Mouse (Mus musculus): ENCODE measurements around the gene Brd2. TPM values are rescaled to one million over a fixed set of nuclear protein-coding genes. Genes with fewer than 3 reads are reported as not detected.

Gene Brd2
- polyA plus RNA-seq, 1 experiment from 2014 or later = 88.2 TPM

DNA sequence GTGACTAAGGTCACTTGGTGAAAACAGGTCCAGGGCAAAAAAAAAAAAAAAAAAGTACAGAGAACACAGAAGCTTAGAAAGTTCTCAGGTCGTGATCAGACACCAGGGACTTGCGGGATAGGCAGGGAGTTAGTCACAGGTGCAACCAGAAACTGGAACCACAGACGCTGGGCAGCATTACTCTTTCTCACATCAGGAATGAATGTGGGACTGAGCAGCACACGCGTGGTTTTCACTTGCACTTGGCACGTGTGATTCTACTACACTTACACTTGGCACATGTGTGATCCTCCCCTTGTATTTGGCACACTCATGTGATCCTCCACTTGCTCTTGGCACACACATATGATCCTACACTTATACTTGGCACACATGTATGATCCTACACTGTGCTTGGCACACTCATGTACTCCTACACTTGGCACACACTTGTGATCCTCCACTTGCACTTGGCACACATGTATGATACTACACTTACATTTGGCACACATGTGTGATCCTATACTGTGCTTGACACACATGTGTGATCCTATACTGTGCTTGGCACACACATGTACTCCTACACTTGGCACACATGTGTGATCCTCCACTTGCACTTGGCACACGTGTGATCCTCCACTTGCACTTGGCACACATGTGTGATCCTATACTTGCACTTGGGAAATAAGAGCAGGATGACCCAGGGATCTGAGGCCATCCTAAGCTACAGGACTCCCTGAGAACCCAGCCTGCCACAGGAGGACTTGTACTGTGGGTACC lies 15.1 kb downstream of the Brd2 start:
- H3K27me3 ChIP-seq (replicated peaks) = no peaks in the 10 kb centered on the region
- WGBS = 83% methylated on average over 7 of the region's 7 CpGs
- no peak for ATAC-seq
- no peak overlapping the region for H3K27ac ChIP-seq
- no peak overlapping the region for H3K9ac ChIP-seq
- H3K4me1 ChIP-seq (replicated peaks) = 0 out of 2 replicates have a peak, but pooled peaks cover 3% of the 10 kb centered on the region
- no peak overlapping the region for H3K4me2 ChIP-seq (replicated peaks)
- no peak overlapping the region for H3K4me3 ChIP-seq (replicated peaks)
- peaks cover 27% of the 10 kb centered on the region for H3K36me3 ChIP-seq
- no peaks in the 10 kb centered on the region for H3K9me3 ChIP-seq

DNA sequence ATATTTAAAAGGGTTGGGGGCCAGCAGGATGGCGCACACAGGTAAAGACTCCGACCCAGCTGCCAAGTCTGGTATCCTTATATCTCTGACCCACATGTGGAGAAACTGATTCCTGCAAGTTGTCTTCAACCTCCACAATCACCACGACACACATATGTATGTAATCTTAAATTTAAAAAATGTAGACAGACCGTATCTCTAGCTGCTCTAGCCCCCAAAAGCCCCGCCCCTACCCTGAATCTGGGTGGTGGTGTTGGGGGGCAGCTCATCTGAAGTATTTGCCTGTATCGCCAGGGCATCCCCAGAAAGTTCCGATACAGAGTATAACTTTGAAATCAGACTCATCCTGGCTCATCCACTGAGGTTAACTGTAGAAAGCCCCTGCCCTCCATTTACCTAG lies 15.9 kb downstream of the Brd2 start:
- no peak for ATAC-seq
- H3K4me1 ChIP-seq (replicated peaks) = 0 out of 2 replicates have a peak, but pooled peaks cover 3% of the 10 kb centered on the region
- no peaks in the 10 kb centered on the region for H3K9me3 ChIP-seq
- WGBS = 88% methylated on average over 7 of the region's 7 CpGs
- no peak overlapping the region for H3K4me2 ChIP-seq (replicated peaks)
- no peak overlapping the region for H3K9ac ChIP-seq
- H3K36me3 ChIP-seq = peaks cover 23% of the 10 kb centered on the region
- no peak overlapping the region for H3K4me3 ChIP-seq (replicated peaks)
- no peak overlapping the region for H3K27ac ChIP-seq
- H3K27me3 ChIP-seq (replicated peaks) = no peaks in the 10 kb centered on the region

DNA sequence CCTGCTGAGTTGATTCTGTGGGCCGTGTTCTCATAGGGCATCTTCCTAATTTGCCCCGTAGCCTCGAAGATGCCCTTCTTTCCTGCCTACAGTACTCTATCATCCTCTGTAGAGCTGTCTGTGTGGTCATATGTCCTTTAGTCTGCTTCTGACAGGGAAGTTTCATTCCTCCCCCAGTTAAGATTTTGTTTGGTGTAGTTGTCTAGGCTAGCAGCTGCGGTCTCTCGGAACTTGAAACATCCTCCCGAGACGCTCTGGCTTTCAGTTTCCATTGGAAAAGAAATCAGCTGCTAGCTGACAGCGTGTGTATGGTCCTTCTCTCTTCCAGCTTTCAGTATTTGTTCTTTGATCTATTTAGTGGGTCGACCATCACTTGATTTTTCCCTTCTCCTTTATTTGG lies 17.6 kb downstream of the Brd2 start:
- Histone ChIP-seq H3K9ac (no peak overlapping the region), H3K27ac (no peak overlapping the region), H3K4me2 (replicated peaks) (no peak overlapping the region), H3K9me3 (no peaks in the 10 kb centered on the region), H3K4me3 (replicated peaks) (no peak overlapping the region), H3K4me1 (replicated peaks) (no peaks in the 10 kb centered on the region; the same call in 1 of the 2 replicates), H3K27me3 (replicated peaks) (no peaks in the 10 kb centered on the region), H3K36me3 (peaks cover 8% of the 10 kb centered on the region; the same call in 1 of the 2 replicates)
- ATAC-seq = no peak
- 72% methylated on average over 9 of the region's 9 CpGs for WGBS

DNA sequence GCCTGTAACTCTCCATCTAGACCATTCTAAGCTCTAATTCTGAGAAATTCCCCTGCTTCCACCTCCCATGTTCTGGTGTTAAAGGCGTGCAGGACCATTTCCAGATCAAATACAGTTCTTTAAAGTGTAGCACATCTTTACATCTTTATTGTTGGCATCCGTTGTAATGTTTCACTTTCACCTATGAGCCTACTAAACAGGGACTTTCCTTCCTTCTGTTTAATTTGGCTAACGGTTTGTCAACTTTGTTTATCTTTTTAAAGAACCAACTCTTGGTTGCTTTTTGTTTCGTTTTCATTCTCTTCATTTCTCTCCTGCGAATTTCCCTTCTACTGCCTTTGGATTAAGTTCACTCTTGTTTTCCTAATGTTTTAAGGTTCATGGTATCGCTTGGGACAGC lies 19.6 kb downstream of the Brd2 start:
- no peaks in the 10 kb centered on the region for H3K27me3 ChIP-seq (replicated peaks)
- H3K27ac ChIP-seq = no peak overlapping the region
- H3K9me3 ChIP-seq = no peaks in the 10 kb centered on the region
- H3K4me2 ChIP-seq (replicated peaks) = no peak overlapping the region
- H3K36me3 ChIP-seq = 0 out of 2 replicates have a peak, but pooled peaks cover 2% of the 10 kb centered on the region
- H3K9ac ChIP-seq = no peak overlapping the region
- H3K4me1 ChIP-seq (replicated peaks) = peaks cover 6% of the 10 kb centered on the region; the same call in 1 of the 2 replicates
- WGBS = 64% methylated on average over 6 of the region's 6 CpGs
- no peak for ATAC-seq
- H3K4me3 ChIP-seq (replicated peaks) = no peak overlapping the region

DNA sequence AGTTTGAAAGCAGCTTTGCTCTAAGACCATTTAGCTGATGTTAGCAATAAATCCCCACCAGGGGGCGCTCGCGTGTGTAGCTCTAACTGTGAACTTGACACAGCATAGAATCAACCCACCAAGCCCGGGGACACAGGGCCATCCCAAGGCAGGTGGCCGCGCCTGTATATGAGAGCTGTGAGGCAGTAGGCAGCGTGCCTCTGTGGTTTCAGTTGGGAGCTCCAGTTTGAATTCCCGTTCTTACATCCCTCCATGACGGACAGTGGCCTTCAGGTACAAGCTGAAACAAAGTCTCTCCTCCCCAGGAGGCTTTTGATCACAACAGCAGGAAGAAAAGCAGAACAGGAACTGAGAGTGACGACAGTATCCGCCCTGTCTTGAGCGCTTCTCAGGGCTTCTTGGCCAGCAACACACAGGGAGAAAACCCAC lies 20.8 kb downstream of the Brd2 start:
- no peaks in the 10 kb centered on the region for H3K27me3 ChIP-seq (replicated peaks)
- peaks cover 6% of the 10 kb centered on the region; the same call in 1 of the 2 replicates for H3K4me1 ChIP-seq (replicated peaks)
- H3K4me2 ChIP-seq (replicated peaks) = peak overlapping the region; percentile 52
- H3K36me3 ChIP-seq = no peaks in the 10 kb centered on the region
- H3K9ac ChIP-seq = no peak overlapping the region
- 6% methylated on average over 12 of the region's 12 CpGs for WGBS
- H3K9me3 ChIP-seq = no peaks in the 10 kb centered on the region
- peak; percentile 82 for ATAC-seq
- no peak overlapping the region for H3K27ac ChIP-seq
- peak overlapping the region; percentile 17; the same call in 1 of the 2 replicates for H3K4me3 ChIP-seq (replicated peaks)

DNA sequence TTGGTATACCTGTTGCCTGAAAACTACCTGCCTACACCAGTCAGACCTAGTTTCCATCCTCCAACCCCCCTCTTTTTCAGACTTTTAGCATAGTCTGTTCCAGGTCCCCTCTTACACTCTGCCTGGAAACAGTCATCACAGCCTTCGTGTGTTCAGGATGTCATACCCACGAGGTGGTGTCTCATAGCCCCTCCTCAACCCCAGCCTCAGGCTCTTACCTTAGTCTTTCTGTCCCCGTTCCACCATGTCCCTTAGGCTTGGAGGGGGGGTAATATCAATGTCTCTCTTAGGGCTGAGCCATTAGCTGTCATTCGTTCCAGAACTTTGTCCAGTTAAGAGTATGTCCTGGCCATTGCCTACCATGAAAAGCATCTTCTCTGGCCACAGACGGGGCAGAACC lies 21.2 kb downstream of the Brd2 start:
- H3K4me3 ChIP-seq (replicated peaks) = no peak overlapping the region
- 31% methylated on average over 5 of the region's 5 CpGs for WGBS
- peak; percentile 27; the same call in 1 of the 2 replicates for ATAC-seq
- no peak overlapping the region for H3K9ac ChIP-seq
- H3K9me3 ChIP-seq = no peaks in the 10 kb centered on the region
- no peaks in the 10 kb centered on the region for H3K36me3 ChIP-seq
- H3K27ac ChIP-seq = no peak overlapping the region
- H3K4me1 ChIP-seq (replicated peaks) = peaks cover 6% of the 10 kb centered on the region; the same call in 1 of the 2 replicates
- 0 out of 2 replicates have a peak overlapping the region, but pooled peaks have one; percentile 52 for H3K4me2 ChIP-seq (replicated peaks)
- no peaks in the 10 kb centered on the region for H3K27me3 ChIP-seq (replicated peaks)

DNA sequence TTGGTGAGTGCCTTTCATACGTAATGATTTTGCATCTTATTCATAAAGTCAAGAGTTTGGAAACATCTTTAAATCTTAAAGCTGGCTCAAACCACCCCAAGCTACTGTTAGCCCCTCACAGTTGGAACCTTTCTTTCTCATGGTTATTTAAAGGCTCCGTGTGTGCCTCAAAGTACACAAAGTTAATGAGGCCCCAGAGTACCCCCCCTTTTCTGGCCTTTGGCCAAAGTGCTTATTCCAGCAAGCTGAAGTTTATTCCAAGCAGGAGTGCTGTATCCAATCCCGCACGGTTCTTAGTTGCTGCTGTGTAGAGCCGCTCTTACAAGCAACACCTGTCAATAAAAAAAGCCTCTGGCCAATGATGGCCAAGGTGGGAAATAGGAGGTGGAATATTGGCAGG lies 22.9 kb downstream of the Brd2 start:
- no peak overlapping the region for H3K4me3 ChIP-seq (replicated peaks)
- H3K4me2 ChIP-seq (replicated peaks) = no peak overlapping the region
- H3K9me3 ChIP-seq = no peaks in the 10 kb centered on the region
- no peak overlapping the region for H3K9ac ChIP-seq
- no peak overlapping the region for H3K27ac ChIP-seq
- ATAC-seq = 0 out of 2 replicates have a peak, but pooled peaks have one; percentile 35
- H3K4me1 ChIP-seq (replicated peaks) = peaks cover 6% of the 10 kb centered on the region; the same call in 1 of the 2 replicates
- no peaks in the 10 kb centered on the region for H3K27me3 ChIP-seq (replicated peaks)
- H3K36me3 ChIP-seq = no peaks in the 10 kb centered on the region
- WGBS = 41% methylated on average over 5 of the region's 5 CpGs

DNA sequence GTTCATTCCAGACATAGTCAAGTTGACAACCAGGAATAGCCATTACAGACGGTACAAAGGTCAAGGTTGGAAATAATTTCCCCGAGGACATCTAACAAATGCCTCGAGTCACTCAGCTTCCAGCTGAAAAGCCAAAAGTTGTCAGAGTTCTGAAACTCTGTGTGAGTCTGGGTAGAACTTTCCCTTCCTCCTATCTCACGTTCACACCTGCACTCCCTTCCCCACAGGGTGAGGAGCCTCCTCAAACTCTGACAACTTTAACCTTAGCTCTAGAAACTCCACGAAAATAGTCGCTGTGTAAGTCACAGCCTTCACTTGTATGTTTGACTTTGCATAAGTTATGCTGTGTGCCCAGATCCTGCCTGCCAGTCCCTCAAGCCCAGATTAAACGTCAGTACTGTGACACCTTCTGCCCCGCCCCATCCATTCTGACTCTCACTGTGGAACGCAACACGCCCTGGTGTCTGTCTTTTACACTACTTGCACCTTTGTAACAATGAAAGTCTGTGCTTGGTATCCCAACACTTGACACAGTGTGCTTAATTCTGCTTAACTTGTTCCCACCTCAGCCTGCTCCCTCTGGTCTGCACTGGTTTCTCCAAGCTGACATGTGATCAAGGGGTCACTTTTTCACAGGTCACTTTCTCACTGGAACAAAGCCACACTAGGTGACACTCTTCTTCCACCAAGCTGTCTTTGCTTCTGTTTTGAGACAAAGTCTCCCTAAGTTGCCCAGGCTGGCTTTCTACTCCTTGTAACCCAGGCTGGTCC lies 23.5 kb downstream of the Brd2 start:
- 35% methylated on average over 10 of the region's 10 CpGs for WGBS

DNA sequence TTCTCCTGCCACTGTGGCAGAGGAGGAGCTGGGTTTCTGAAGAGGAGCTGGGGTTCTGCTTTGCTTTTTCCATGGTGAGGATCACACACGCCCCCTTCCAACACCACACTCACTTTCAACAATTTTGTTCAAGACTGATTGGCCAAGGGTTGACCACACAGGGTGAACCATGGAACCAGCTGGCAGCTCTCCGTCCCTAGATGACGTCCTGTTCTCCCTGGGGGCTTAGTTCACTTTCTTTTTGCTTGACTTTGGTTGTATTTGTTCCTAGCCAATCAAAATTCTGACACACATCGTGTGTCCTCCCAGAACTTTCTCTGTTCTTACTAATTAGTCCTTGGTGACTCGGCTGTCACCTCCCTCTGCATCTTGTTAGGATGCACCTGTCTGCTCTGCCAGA lies 25.2 kb downstream of the Brd2 start:
- H3K36me3 ChIP-seq = no peaks in the 10 kb centered on the region
- ATAC-seq = no peak
- H3K9ac ChIP-seq = no peak overlapping the region
- WGBS = 66% methylated on average over 5 of the region's 5 CpGs
- H3K4me1 ChIP-seq (replicated peaks) = peaks cover 6% of the 10 kb centered on the region; the same call in 1 of the 2 replicates
- no peaks in the 10 kb centered on the region for H3K27me3 ChIP-seq (replicated peaks)
- H3K4me2 ChIP-seq (replicated peaks) = no peak overlapping the region
- H3K4me3 ChIP-seq (replicated peaks) = no peak overlapping the region
- H3K9me3 ChIP-seq = no peaks in the 10 kb centered on the region
- H3K27ac ChIP-seq = no peak overlapping the region

More for the DNA sequence above, 23.5 kb downstream of the Brd2 start:
- Histone ChIP-seq H3K4me1 (replicated peaks) (peaks cover 6% of the 10 kb centered on the region; the same call in 1 of the 2 replicates), H3K27ac (no peak overlapping the region), H3K9me3 (no peaks in the 10 kb centered on the region), H3K4me3 (replicated peaks) (no peak overlapping the region), H3K27me3 (replicated peaks) (no peaks in the 10 kb centered on the region), H3K9ac (no peak overlapping the region), H3K4me2 (replicated peaks) (no peak overlapping the region), H3K36me3 (no peaks in the 10 kb centered on the region)
- ATAC-seq = peak; percentile 41; the same call in 1 of the 2 replicates

DNA sequence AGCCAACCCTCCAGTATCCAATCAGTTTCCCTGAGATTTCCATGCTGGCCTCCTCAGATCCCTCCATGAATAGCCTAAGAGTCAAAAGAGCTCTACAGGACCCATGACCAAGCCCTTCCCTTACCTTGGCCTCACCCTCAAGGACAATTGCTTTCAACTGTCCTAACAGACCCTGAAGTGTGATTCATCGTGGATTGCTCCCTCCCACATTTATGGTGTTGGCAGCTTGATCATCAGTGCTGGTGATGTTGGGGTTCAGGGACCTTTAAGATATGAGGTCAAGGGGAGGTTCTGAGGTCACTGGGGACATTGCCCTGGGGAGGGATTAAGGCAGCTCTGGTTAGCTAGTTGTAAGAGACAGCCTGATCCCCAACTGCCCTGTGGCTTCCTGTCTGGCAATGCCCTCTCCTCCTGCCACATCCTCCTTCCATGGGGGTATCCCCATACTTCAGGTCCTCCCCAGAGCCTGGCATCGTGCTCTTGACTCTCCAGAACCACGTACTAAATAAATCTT lies 25.9 kb downstream of the Brd2 start:
- Histone ChIP-seq H3K4me3 (replicated peaks) (no peak overlapping the region), H3K36me3 (no peaks in the 10 kb centered on the region), H3K27me3 (replicated peaks) (no peaks in the 10 kb centered on the region), H3K9me3 (no peaks in the 10 kb centered on the region), H3K27ac (no peak overlapping the region), H3K4me2 (replicated peaks) (no peak overlapping the region), H3K9ac (no peak overlapping the region), H3K4me1 (replicated peaks) (peaks cover 6% of the 10 kb centered on the region; the same call in 1 of the 2 replicates)
- no peak for ATAC-seq
- WGBS = 50% methylated on average over 3 of the region's 3 CpGs

DNA sequence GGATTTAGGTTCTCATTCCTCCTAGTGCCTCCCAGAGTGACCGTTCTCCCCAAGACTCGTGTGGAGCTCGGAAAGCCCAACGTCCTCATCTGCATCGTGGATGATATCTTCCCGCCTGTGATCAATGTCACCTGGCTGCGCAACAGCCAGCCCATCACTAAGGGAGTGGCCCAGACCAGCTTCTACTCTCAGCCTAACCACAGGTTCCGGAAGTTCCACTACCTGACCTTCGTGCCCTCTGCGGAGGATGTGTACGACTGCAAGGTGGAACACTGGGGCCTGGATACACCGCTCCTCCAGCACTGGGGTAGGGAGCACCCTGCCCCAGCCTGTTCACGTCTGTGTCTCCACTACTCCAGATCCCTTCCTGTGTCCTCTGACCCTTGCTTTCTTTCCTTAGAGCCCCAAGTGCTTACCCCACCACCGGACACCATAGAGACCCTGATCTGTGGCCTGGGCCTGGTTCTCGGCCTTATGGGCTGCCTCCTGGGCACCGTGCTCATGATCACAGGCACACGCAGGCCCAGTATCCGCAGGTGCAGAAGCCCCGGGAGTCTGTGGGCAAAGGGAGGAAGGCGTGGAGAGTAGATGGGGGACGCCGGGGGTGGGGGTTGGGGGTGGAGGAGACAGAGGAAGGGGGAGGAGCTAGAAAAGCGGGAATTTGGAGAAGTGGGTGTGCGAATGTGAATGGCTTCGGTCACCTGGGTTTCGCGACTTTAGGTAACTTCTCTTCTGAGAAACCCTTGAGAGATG lies 28.0 kb downstream of the Brd2 start:
- H3K4me3 ChIP-seq (replicated peaks) = no peak overlapping the region
- peaks cover 3% of the 10 kb centered on the region; the same call in 1 of the 2 replicates for H3K4me1 ChIP-seq (replicated peaks)
- no peaks in the 10 kb centered on the region for H3K27me3 ChIP-seq (replicated peaks)
- ATAC-seq = peak; percentile 23; the same call in 1 of the 2 replicates
- H3K36me3 ChIP-seq = no peaks in the 10 kb centered on the region
- WGBS = 83% methylated on average over 27 of the region's 27 CpGs
- no peak overlapping the region for H3K9ac ChIP-seq
- no peak overlapping the region for H3K4me2 ChIP-seq (replicated peaks)
- H3K9me3 ChIP-seq = no peaks in the 10 kb centered on the region
- H3K27ac ChIP-seq = no peak overlapping the region
